Mouse (Mus musculus) stomach, postnatal 0 days (tissue): Measurements from ENCODE around the gene Scml4. TPM values are rescaled to one million over a fixed set of nuclear protein-coding genes. Genes with fewer than 3 reads are reported as not detected.

ENCODE experiments used
- ATAC-seq: fragments of 200-750 bp; cut with Nextera tagmentation; 2 replicates; pipeline ENCODE4 v1.8.0; 2017; ENCODE audit not compliant: low FRiP score, low TSS enrichment
- DNase-seq: peaks from one replicate; pipeline ENCODE4 v3.0.0-alpha.2; 2016; ENCODE audit warnings: low spot score
- H3K27ac ChIP-seq: fragments of 300-500 bp; sonication (generic); replicated peaks from 2 replicates; pipeline ENCODE4 v1.5.1; 2014; ENCODE audit warnings: mild to moderate bottlenecking, control low read depth
- H3K27me3 ChIP-seq: fragments of 300-500 bp; sonication (generic); 2 replicates; pipeline ENCODE4 v1.6.1; 2014; ENCODE audit warnings: low read length; ENCODE audit not compliant: control insufficient read depth, insufficient read depth
- H3K36me3 ChIP-seq: fragments of 300-500 bp; sonication (generic); 2 replicates; pipeline ENCODE4 v1.6.1; 2014; ENCODE audit warnings: low read length, mixed read lengths; ENCODE audit not compliant: control insufficient read depth, insufficient read depth
- H3K4me1 ChIP-seq: fragments of 300-500 bp; sonication (generic); replicated peaks from 2 replicates; pipeline ENCODE4 v1.6.1; 2014; ENCODE audit warnings: antibody characterized with exemption; ENCODE audit not compliant: control insufficient read depth, insufficient read depth
- H3K4me2 ChIP-seq: fragments of 300-500 bp; sonication (generic); replicated peaks from 2 replicates; pipeline ENCODE4 v1.6.1; 2014; ENCODE audit warnings: low read depth, mild to moderate bottlenecking, control low read depth, moderate library complexity
- H3K4me3 ChIP-seq: fragments of 300-500 bp; sonication (generic); 2 replicates; pipeline ENCODE4 v1.5.1; 2014; ENCODE audit warnings: low read depth, low read length, control low read depth
- H3K9ac ChIP-seq: fragments of 300-500 bp; sonication (generic); 2 replicates; pipeline ENCODE4 v1.6.1; 2014; ENCODE audit warnings: mild to moderate bottlenecking, low read length, control low read depth, mixed read lengths
- H3K9me3 ChIP-seq: fragments of 300-500 bp; sonication (generic); 2 replicates; pipeline ENCODE4 v1.6.1; 2016; ENCODE audit warnings: low read length; ENCODE audit not compliant: control insufficient read depth
- CTCF ChIP-seq: IDR thresholded peaks from 2 replicates; pipeline ENCODE4 v1.5.1; 2016; ENCODE audit warnings: antibody characterized with exemption, low read depth, mild to moderate bottlenecking, moderate library complexity
- EP300 ChIP-seq: optimal IDR thresholded peaks from 2 replicates; pipeline ENCODE3; 2016; ENCODE audit warnings: antibody characterized with exemption
- WGBS: fragments of 180-500 bp; shearing (Covaris S2); extraction: QIAGEN DNeasy Blood & Tissue Kit; methylation state at CpG from one replicate; pipeline ENCODE4 v1.1.7; 2014; 5-methylcytosine and 5-hydroxymethylcytosine counted together
- polyA plus RNA-seq: library from polyadenylated mRNA; unstranded; fragments of >200 nt; fragmentation: Nextera tagmentation; extraction: Ambion mirVana; gene quantifications from 2 replicates; pipeline ENCODE4 v1.2.1, GENCODE M21; 2015

The Scml4 gene
- polyA plus RNA-seq, 1 experiment from 2014 or later = 5.4 TPM

GRCm38 (mm10) chr10:42896621-42897020 is 36.5 kb downstream of the Scml4 start:
- 76% methylated on average over 3 of the region's 3 CpGs for WGBS
- no peak overlapping the region for H3K27ac ChIP-seq
- no peaks in the 10 kb centered on the region for H3K36me3 ChIP-seq
- no peak overlapping the region for H3K4me2 ChIP-seq
- no peak for TF ChIP-seq EP300
- no peak for TF ChIP-seq CTCF
- ATAC-seq (no peak), DNase-seq (no peak)
- H3K9ac ChIP-seq = no peak overlapping the region
- H3K4me3 ChIP-seq = no peak overlapping the region
- H3K9me3 ChIP-seq = no peaks in the 10 kb centered on the region
- no peaks in the 10 kb centered on the region for H3K27me3 ChIP-seq
- no peaks in the 10 kb centered on the region; the same call in 1 of the 2 replicates for H3K4me1 ChIP-seq

- no peak overlapping the region for H3K9ac ChIP-seq
- no peaks in the 10 kb centered on the region for H3K27me3 ChIP-seq
- TF ChIP-seq CTCF (no peak), EP300 (no peak)
- no peaks in the 10 kb centered on the region; the same call in 1 of the 2 replicates for H3K4me1 ChIP-seq
- ATAC-seq (no peak), DNase-seq (no peak)
- no peaks in the 10 kb centered on the region for H3K9me3 ChIP-seq
- H3K4me2 ChIP-seq = no peak overlapping the region
- WGBS = 53% methylated on average over 4 of the region's 4 CpGs
- no peak overlapping the region for H3K4me3 ChIP-seq
- no peak overlapping the region for H3K27ac ChIP-seq
- no peaks in the 10 kb centered on the region for H3K36me3 ChIP-seq
These were observed 37.0 kb downstream of the Scml4 start for GRCm38 (mm10) chr10:42897166-42897565.

- ATAC-seq = no peak
- Histone ChIP-seq H3K27ac (no peak overlapping the region), H3K36me3 (no peaks in the 10 kb centered on the region), H3K4me2 (no peak overlapping the region), H3K4me3 (no peak overlapping the region), H3K9ac (no peak overlapping the region), H3K9me3 (no peaks in the 10 kb centered on the region), H3K27me3 (no peaks in the 10 kb centered on the region), H3K4me1 (no peaks in the 10 kb centered on the region; the same call in 1 of the 2 replicates)
- DNase-seq = no peak
- no peak for TF ChIP-seq EP300
- TF ChIP-seq CTCF = no peak
- WGBS = 64% methylated on average over 5 of the region's 5 CpGs
These were observed 37.5 kb downstream of the Scml4 start for GRCm38 (mm10) chr10:42897632-42898031.

GRCm38 (mm10) chr10:42901361-42901760 is 41.2 kb downstream of the Scml4 start:
- H3K27me3 ChIP-seq = no peaks in the 10 kb centered on the region
- H3K27ac ChIP-seq = no peak overlapping the region
- no peak overlapping the region for H3K4me3 ChIP-seq
- ATAC-seq (no peak), DNase-seq (no peak)
- no peak overlapping the region for H3K4me2 ChIP-seq
- no peaks in the 10 kb centered on the region for H3K9me3 ChIP-seq
- H3K4me1 ChIP-seq = no peaks in the 10 kb centered on the region
- WGBS = 69% methylated on average over 4 of the region's 4 CpGs
- no peak for TF ChIP-seq CTCF
- TF ChIP-seq EP300 = no peak
- H3K36me3 ChIP-seq = no peaks in the 10 kb centered on the region
- no peak overlapping the region for H3K9ac ChIP-seq

- no peaks in the 10 kb centered on the region for H3K4me1 ChIP-seq
- no peak overlapping the region for H3K4me3 ChIP-seq
- 80% methylated on average over 1 of the region's 1 CpGs for WGBS
- H3K27ac ChIP-seq = no peak overlapping the region
- ATAC-seq (no peak), DNase-seq (peak; percentile 3)
- no peak overlapping the region for H3K9ac ChIP-seq
- H3K27me3 ChIP-seq = no peaks in the 10 kb centered on the region
- H3K36me3 ChIP-seq = no peaks in the 10 kb centered on the region
- no peaks in the 10 kb centered on the region for H3K9me3 ChIP-seq
- H3K4me2 ChIP-seq = no peak overlapping the region
- no peak for TF ChIP-seq CTCF
- no peak for TF ChIP-seq EP300
These were observed 42.9 kb downstream of the Scml4 start for GRCm38 (mm10) chr10:42903054-42903453.

GRCm38 (mm10) chr10:42908562-42908961 is 48.4 kb downstream of the Scml4 start:
- ATAC-seq (no peak), DNase-seq (no peak)
- Histone ChIP-seq H3K36me3 (no peaks in the 10 kb centered on the region), H3K27me3 (no peaks in the 10 kb centered on the region), H3K4me2 (no peak overlapping the region), H3K9me3 (no peaks in the 10 kb centered on the region), H3K4me3 (no peak overlapping the region), H3K9ac (no peak overlapping the region), H3K4me1 (no peaks in the 10 kb centered on the region), H3K27ac (no peak overlapping the region)
- 68% methylated on average over 1 of the region's 1 CpGs for WGBS
- no peak for TF ChIP-seq CTCF
- no peak for TF ChIP-seq EP300
